Mouse (Mus musculus): ENCODE data around the gene Zfp710.

- no peak for TF ChIP-seq EP300 (IDR thresholded peaks at IDR 0.05; ENCODE audit: low read depth)
- no peak for TF ChIP-seq CTCF (IDR thresholded peaks at IDR 0.05; ENCODE audit: low read depth)
These were observed 91.5 kb downstream of the Zfp710 start for GRCm38 (mm10) chr7:80116158-80116557.

All from liver, postnatal 0 days (tissue).